Mouse (Mus musculus) hindbrain, embryonic 14.5 days (tissue): ENCODE data around the gene Ifnl3. TPM values are rescaled to one million over a fixed set of nuclear protein-coding genes. Genes with fewer than 3 reads are reported as not detected.
"Not testable (repeated sequence)": the region's sequence is repeated elsewhere in the genome, so short reads cannot be mapped to it uniquely, and the experiment has no call there.

ENCODE experiments used
- ATAC-seq: fragments of 200-750 bp; cut with Nextera tagmentation; 2 replicates; pipeline ENCODE4 v1.8.0; 2017; ENCODE audit warnings: moderate number of reproducible peaks, mild to moderate bottlenecking, moderate TSS enrichment, moderate library complexity; ENCODE audit not compliant: low FRiP score
- DNase-seq: peaks from one replicate; pipeline ENCODE4 v3.0.0-alpha.2; 2015; ENCODE audit warnings: low spot score
- H3K27ac ChIP-seq: fragments of 300-500 bp; sonication (generic); 2 replicates; pipeline ENCODE4 v1.5.1; 2014; ENCODE audit warnings: mild to moderate bottlenecking, moderate library complexity
- H3K27me3 ChIP-seq: fragments of 300-500 bp; sonication (generic); 2 replicates; pipeline ENCODE4 v1.6.1; 2014; ENCODE audit warnings: mild to moderate bottlenecking, low read length, mixed read lengths; ENCODE audit not compliant: control insufficient read depth, insufficient read depth
- H3K36me3 ChIP-seq: fragments of 300-500 bp; sonication (generic); replicated peaks from 2 replicates; pipeline ENCODE4 v1.6.1; 2014; ENCODE audit not compliant: control insufficient read depth, insufficient read depth
- H3K4me1 ChIP-seq: fragments of 300-500 bp; sonication (generic); replicated peaks from 2 replicates; pipeline ENCODE4 v1.6.1; 2014; ENCODE audit warnings: antibody characterized with exemption, low read length, mixed read lengths; ENCODE audit not compliant: control insufficient read depth, insufficient read depth
- H3K4me2 ChIP-seq: fragments of 300-500 bp; sonication (generic); replicated peaks from 2 replicates; pipeline ENCODE4 v1.6.1; 2014; ENCODE audit warnings: mild to moderate bottlenecking, moderate library complexity
- H3K4me3 ChIP-seq: fragments of 300-500 bp; sonication (generic); replicated peaks from 2 replicates; pipeline ENCODE4 v1.5.1; 2014; ENCODE audit warnings: mild to moderate bottlenecking, low read length
- H3K9ac ChIP-seq: fragments of 300-500 bp; sonication (generic); 2 replicates; pipeline ENCODE4 v1.6.1; 2014
- H3K9me3 ChIP-seq: fragments of 300-500 bp; sonication (generic); 2 replicates; pipeline ENCODE4 v1.6.1; 2016; ENCODE audit warnings: low read length; ENCODE audit not compliant: control insufficient read depth
- WGBS: fragments of 180-500 bp; shearing (Covaris S2); extraction: QIAGEN DNeasy Blood & Tissue Kit; methylation state at CpG from one replicate; pipeline ENCODE4 v1.1.7; 2014; 5-methylcytosine and 5-hydroxymethylcytosine counted together
- polyA plus RNA-seq: library from polyadenylated mRNA; unstranded; fragments of >200 nt; fragmentation: Nextera tagmentation; extraction: Ambion mirVana; gene quantifications from 2 replicates; pipeline ENCODE4 v1.2.1, GENCODE M21; 2014

Gene Ifnl3
- not detected in 2 replicates for polyA plus RNA-seq

- 87% methylated on average over 5 of the region's 6 CpGs for WGBS
- H3K4me1 ChIP-seq, ATAC-seq, H3K27me3 ChIP-seq, H3K27ac ChIP-seq, H3K9me3 ChIP-seq, H3K36me3 ChIP-seq, H3K9ac ChIP-seq, DNase-seq, H3K4me3 ChIP-seq, H3K4me2 ChIP-seq: not testable (repeated sequence)
These were observed at the start of gene Ifnl3 for GRCm38 (mm10) chr7:28522536-28522935. Ifnl3 (plus strand) TSS chr7:28522836.

DNA sequence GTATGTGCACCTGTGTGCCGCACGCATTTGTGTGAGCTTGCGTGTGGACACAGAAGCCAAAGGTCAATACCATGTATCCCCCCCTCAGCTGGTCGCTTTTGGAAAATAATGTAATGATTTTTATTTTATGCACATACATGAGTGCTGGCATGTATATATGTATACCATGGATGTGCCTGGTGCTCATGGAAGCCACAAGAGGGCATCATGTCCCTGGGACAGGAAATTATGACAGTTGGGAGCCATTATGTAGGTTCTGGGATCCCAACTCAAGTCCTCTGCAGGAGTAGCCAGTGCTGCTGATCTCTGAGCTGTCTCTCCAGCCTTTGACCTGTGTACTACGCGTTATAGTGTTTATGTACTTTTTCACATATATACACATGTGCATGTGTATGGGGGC lies 46.4 kb upstream of the Ifnl3 start:
- Histone ChIP-seq H3K27ac (no peak overlapping the region), H3K9ac (no peak overlapping the region), H3K9me3 (no peaks in the 10 kb centered on the region), H3K4me1 (no peaks in the 10 kb centered on the region), H3K4me3 (no peak overlapping the region), H3K36me3 (no peaks in the 10 kb centered on the region), H3K27me3 (no peaks in the 10 kb centered on the region), H3K4me2 (no peak overlapping the region)
- DNase-seq (no peak), ATAC-seq (no peak)
- 91% methylated on average over 6 of the region's 6 CpGs for WGBS

GRCm38 (mm10) chr7:28477363-28477762 lies 45.3 kb upstream of the Ifnl3 start:
- H3K4me1 ChIP-seq = no peaks in the 10 kb centered on the region
- no peak overlapping the region for H3K27ac ChIP-seq
- H3K27me3 ChIP-seq = no peaks in the 10 kb centered on the region
- no peaks in the 10 kb centered on the region for H3K9me3 ChIP-seq
- no peak overlapping the region for H3K9ac ChIP-seq
- ATAC-seq = no peak
- no peak for DNase-seq
- no peak overlapping the region for H3K4me3 ChIP-seq
- 85% methylated on average over 5 of the region's 5 CpGs for WGBS
- H3K4me2 ChIP-seq = no peak overlapping the region
- H3K36me3 ChIP-seq = no peaks in the 10 kb centered on the region

GRCm38 (mm10) chr7:28478854-28479253 lies 43.8 kb upstream of the Ifnl3 start:
- Histone ChIP-seq H3K36me3 (no peaks in the 10 kb centered on the region), H3K27ac (no peak overlapping the region), H3K9me3 (no peaks in the 10 kb centered on the region), H3K4me3 (no peak overlapping the region), H3K4me2 (no peak overlapping the region), H3K4me1 (no peaks in the 10 kb centered on the region), H3K27me3 (no peaks in the 10 kb centered on the region), H3K9ac (no peak overlapping the region)
- 16% methylated on average over 8 of the region's 8 CpGs for WGBS
- no peak for ATAC-seq
- DNase-seq = no peak

DNA sequence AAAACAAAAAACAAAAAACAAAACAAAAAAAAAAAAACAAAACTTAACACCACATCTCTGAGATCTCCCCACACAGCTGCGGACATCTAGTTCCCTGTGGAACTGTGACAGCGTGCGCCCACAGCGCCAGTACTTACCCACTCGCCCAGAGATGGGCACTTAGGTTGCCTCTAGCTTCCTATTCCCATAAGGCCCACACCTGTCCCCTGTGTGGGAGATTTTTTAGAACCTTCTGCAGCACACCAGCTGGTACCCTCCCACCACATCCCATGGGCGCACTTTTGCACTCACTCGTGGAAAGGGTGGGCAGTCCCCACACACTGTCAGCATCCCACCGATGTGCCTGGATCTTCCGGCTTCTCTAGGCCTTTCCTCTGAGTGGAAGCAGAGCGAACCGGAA lies 39.8 kb upstream of the Ifnl3 start:
- H3K9ac ChIP-seq = no peak overlapping the region
- peaks cover 3% of the 10 kb centered on the region for H3K4me1 ChIP-seq
- no peaks in the 10 kb centered on the region for H3K9me3 ChIP-seq
- H3K4me3 ChIP-seq = no peak overlapping the region
- H3K27me3 ChIP-seq = 0 out of 2 replicates have a peak, but pooled peaks cover 7% of the 10 kb centered on the region
- H3K4me2 ChIP-seq = no peak overlapping the region
- no peaks in the 10 kb centered on the region for H3K36me3 ChIP-seq
- WGBS = 87% methylated on average over 11 of the region's 11 CpGs
- ATAC-seq (no peak), DNase-seq (no peak)
- H3K27ac ChIP-seq = no peak overlapping the region

- DNase-seq = no peak
- H3K4me2 ChIP-seq = no peak overlapping the region
- 38% methylated on average over 4 of the region's 4 CpGs for WGBS
- H3K4me1 ChIP-seq = peaks cover 8% of the 10 kb centered on the region
- H3K27me3 ChIP-seq = peaks cover 19% of the 10 kb centered on the region; the same call in 1 of the 2 replicates
- no peaks in the 10 kb centered on the region for H3K36me3 ChIP-seq
- no peak overlapping the region for H3K9ac ChIP-seq
- H3K4me3 ChIP-seq = no peak overlapping the region
- H3K9me3 ChIP-seq = no peaks in the 10 kb centered on the region
- H3K27ac ChIP-seq = no peak overlapping the region
- no peak for ATAC-seq
These were observed 38.4 kb upstream of the Ifnl3 start for GRCm38 (mm10) chr7:28484192-28484591.

- peak overlapping the region; percentile 39; the same call in 1 of the 2 replicates for H3K9ac ChIP-seq
- peaks cover 19% of the 10 kb centered on the region; the same call in 1 of the 2 replicates for H3K27me3 ChIP-seq
- H3K4me1 ChIP-seq = peaks cover 8% of the 10 kb centered on the region
- DNase-seq (no peak), ATAC-seq (no peak)
- no peak overlapping the region for H3K27ac ChIP-seq
- peak overlapping the region; percentile 23 for H3K4me3 ChIP-seq
- no peaks in the 10 kb centered on the region for H3K36me3 ChIP-seq
- H3K9me3 ChIP-seq = no peaks in the 10 kb centered on the region
- H3K4me2 ChIP-seq = peak overlapping the region; percentile 51
- 4% methylated on average over 16 of the region's 16 CpGs for WGBS
These were observed 34.6 kb upstream of the Ifnl3 start for GRCm38 (mm10) chr7:28488030-28488491.

GRCm38 (mm10) chr7:28490410-28490809 lies 32.2 kb upstream of the Ifnl3 start:
- Histone ChIP-seq H3K4me3 (no peak overlapping the region), H3K4me1 (peaks cover 8% of the 10 kb centered on the region), H3K27ac (no peak overlapping the region), H3K27me3 (peaks cover 19% of the 10 kb centered on the region; the same call in 1 of the 2 replicates), H3K9ac (no peak overlapping the region), H3K9me3 (no peaks in the 10 kb centered on the region), H3K36me3 (no peaks in the 10 kb centered on the region), H3K4me2 (0 out of 2 replicates have a peak overlapping the region, but pooled peaks have one; percentile 11)
- ATAC-seq (no peak), DNase-seq (no peak)
- 4% methylated on average over 10 of the region's 10 CpGs for WGBS

DNA sequence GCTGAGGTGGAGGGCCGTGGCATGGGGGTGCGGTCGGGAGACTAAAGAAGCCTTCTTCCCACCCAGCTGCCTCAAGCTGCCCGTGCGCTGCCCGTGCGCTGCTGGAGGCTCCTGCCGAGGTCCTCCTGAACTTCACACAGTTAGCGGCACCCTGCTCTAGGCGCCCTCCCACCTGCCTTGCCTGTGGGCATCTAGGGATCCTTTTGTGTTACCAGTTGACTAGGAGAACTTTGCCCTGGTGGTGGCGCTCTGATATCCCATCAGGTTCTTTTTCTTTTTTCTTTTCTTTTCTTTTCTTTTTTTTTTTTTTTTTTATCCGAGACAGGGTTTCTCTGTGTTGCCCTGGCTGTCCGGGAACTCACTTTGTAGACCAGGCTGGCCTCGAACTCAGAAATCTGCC lies 31.7 kb upstream of the Ifnl3 start:
- no peaks in the 10 kb centered on the region for H3K9me3 ChIP-seq
- H3K36me3 ChIP-seq = no peaks in the 10 kb centered on the region
- H3K4me1 ChIP-seq = peaks cover 8% of the 10 kb centered on the region
- no peak overlapping the region for H3K4me3 ChIP-seq
- 36% methylated on average over 13 of the region's 14 CpGs for WGBS
- H3K9ac ChIP-seq = no peak overlapping the region
- ATAC-seq (no peak), DNase-seq (no peak)
- peaks cover 19% of the 10 kb centered on the region; the same call in 1 of the 2 replicates for H3K27me3 ChIP-seq
- H3K4me2 ChIP-seq = 0 out of 2 replicates have a peak overlapping the region, but pooled peaks have one; percentile 11
- no peak overlapping the region for H3K27ac ChIP-seq

GRCm38 (mm10) chr7:28492310-28492709 lies 30.3 kb upstream of the Ifnl3 start:
- peaks cover 13% of the 10 kb centered on the region; the same call in 1 of the 2 replicates for H3K27me3 ChIP-seq
- 90% methylated on average over 8 of the region's 8 CpGs for WGBS
- no peak overlapping the region for H3K4me3 ChIP-seq
- H3K9me3 ChIP-seq = no peaks in the 10 kb centered on the region
- H3K4me2 ChIP-seq = no peak overlapping the region
- DNase-seq (no peak), ATAC-seq (no peak)
- peaks cover 8% of the 10 kb centered on the region for H3K4me1 ChIP-seq
- no peak overlapping the region for H3K9ac ChIP-seq
- no peak overlapping the region for H3K27ac ChIP-seq
- H3K36me3 ChIP-seq = no peaks in the 10 kb centered on the region
